Mouse (Mus musculus) embryonic facial prominence, embryonic 14.5 days (tissue): ENCODE results near the gene Krtap5-2. TPM values are rescaled to one million over a fixed set of nuclear protein-coding genes. Genes with fewer than 3 reads are reported as not detected.
"Not testable (repeated sequence)": the region's sequence is repeated elsewhere in the genome, so short reads cannot be mapped to it uniquely, and the experiment has no call there.

ENCODE experiments used
- ATAC-seq: fragments of 200-750 bp; cut with Nextera tagmentation; 2 replicates; pipeline ENCODE4 v1.8.0; 2017; ENCODE audit warnings: low read depth, moderate number of reproducible peaks, moderate TSS enrichment
- DNase-seq: peaks from one replicate; pipeline ENCODE4 v3.0.0-alpha.2; 2015; ENCODE audit warnings: low spot score
- H3K27ac ChIP-seq: fragments of 300-500 bp; sonication (generic); replicated peaks from 2 replicates; pipeline ENCODE4 v1.5.1; 2014; ENCODE audit warnings: low read depth, mild to moderate bottlenecking, low read length, moderate library complexity
- H3K27me3 ChIP-seq: fragments of 300-500 bp; sonication (generic); replicated peaks from 2 replicates; pipeline ENCODE4 v1.6.1; 2014; ENCODE audit warnings: low read length; ENCODE audit not compliant: control insufficient read depth, insufficient read depth
- H3K36me3 ChIP-seq: fragments of 300-500 bp; sonication (generic); 2 replicates; pipeline ENCODE4 v1.6.1; 2014; ENCODE audit warnings: low read length, mixed read lengths; ENCODE audit not compliant: control insufficient read depth, insufficient read depth
- H3K4me1 ChIP-seq: fragments of 300-500 bp; sonication (generic); 2 replicates; pipeline ENCODE4 v1.6.1; 2014; ENCODE audit warnings: antibody characterized with exemption, low read length; ENCODE audit not compliant: control insufficient read depth, insufficient read depth
- H3K4me2 ChIP-seq: fragments of 300-500 bp; sonication (generic); 2 replicates; pipeline ENCODE4 v1.6.1; 2014; ENCODE audit warnings: low read depth, mild to moderate bottlenecking, low read length, moderate library complexity, mixed read lengths
- H3K4me3 ChIP-seq: fragments of 300-500 bp; sonication (generic); 2 replicates; pipeline ENCODE4 v1.5.1; 2014; ENCODE audit warnings: low read depth, mild to moderate bottlenecking, low read length
- H3K9ac ChIP-seq: fragments of 300-500 bp; sonication (generic); 2 replicates; pipeline ENCODE4 v1.6.1; 2014; ENCODE audit warnings: low read depth, mild to moderate bottlenecking, low read length, moderate library complexity, mixed read lengths
- H3K9me3 ChIP-seq: fragments of 300-500 bp; sonication (generic); 2 replicates; pipeline ENCODE4 v1.6.1; 2016; ENCODE audit warnings: low read length; ENCODE audit not compliant: control insufficient read depth
- WGBS: fragments of 180-500 bp; shearing (Covaris S2); extraction: QIAGEN DNeasy Blood & Tissue Kit; methylation state at CpG from one replicate; pipeline ENCODE4 v1.1.7; 2014; 5-methylcytosine and 5-hydroxymethylcytosine counted together
- polyA plus RNA-seq: library from polyadenylated mRNA; unstranded; fragments of >200 nt; fragmentation: Nextera tagmentation; extraction: Ambion mirVana; gene quantifications from 2 replicates; pipeline ENCODE4 v1.2.1, GENCODE M21; 2014

The Krtap5-2 gene
- polyA plus RNA-seq, 1 experiment from 2014 or later: not detected

GRCm38 (mm10) chr7:142148633-142149032, 27.2 kb downstream of the Krtap5-2 start:
- Histone ChIP-seq H3K27me3 (no peaks in the 10 kb centered on the region), H3K4me1 (no peaks in the 10 kb centered on the region), H3K36me3 (no peaks in the 10 kb centered on the region), H3K9me3 (no peaks in the 10 kb centered on the region), H3K9ac (no peak overlapping the region), H3K4me3 (no peak overlapping the region), H3K27ac (no peak overlapping the region), H3K4me2 (no peak overlapping the region)
- DNase-seq (no peak), ATAC-seq (no peak)

GRCm38 (mm10) chr7:142146033-142146432, 29.8 kb downstream of the Krtap5-2 start:
- no peak overlapping the region for H3K4me2 ChIP-seq
- ATAC-seq: no peak
- no peak overlapping the region for H3K4me3 ChIP-seq
- no peaks in the 10 kb centered on the region for H3K9me3 ChIP-seq
- H3K27ac ChIP-seq: no peak overlapping the region
- H3K9ac ChIP-seq: no peak overlapping the region
- no peaks in the 10 kb centered on the region for H3K27me3 ChIP-seq
- DNase-seq: peak; percentile 82
- no peaks in the 10 kb centered on the region for H3K4me1 ChIP-seq
- no peaks in the 10 kb centered on the region for H3K36me3 ChIP-seq
- WGBS: 0% methylated on average over 1 of the region's 1 CpGs

- Histone ChIP-seq H3K4me2 (no peak overlapping the region), H3K9me3 (no peaks in the 10 kb centered on the region), H3K27ac (no peak overlapping the region), H3K36me3 (no peaks in the 10 kb centered on the region), H3K27me3 (no peaks in the 10 kb centered on the region), H3K4me3 (no peak overlapping the region), H3K4me1 (no peaks in the 10 kb centered on the region), H3K9ac (no peak overlapping the region)
- DNase-seq (no peak), ATAC-seq (no peak)
- 38% methylated on average over 4 of the region's 4 CpGs for WGBS
These were observed 30.3 kb downstream of the Krtap5-2 start for GRCm38 (mm10) chr7:142145413-142145940.

GRCm38 (mm10) chr7:142144507-142144906, 31.3 kb downstream of the Krtap5-2 start, which contains the start of gene Gm45337:
Gene Gm45337, minus strand, starts transcription at chr7:142144607.
- DNase-seq (no peak), ATAC-seq (no peak)
- Histone ChIP-seq H3K4me2 (no peak within 1 kb of the TSS), H3K4me1 (no peaks in the 10 kb centered on the region), H3K27me3 (no peaks in the 10 kb centered on the region), H3K9ac (no peak within 1 kb of the TSS), H3K27ac (no peak within 1 kb of the TSS), H3K36me3 (no peaks in the 10 kb centered on the region), H3K4me3 (no peak within 1 kb of the TSS), H3K9me3 (no peaks in the 10 kb centered on the region)
- WGBS: 83% methylated on average over 1 of the region's 1 CpGs

- not testable (repeated sequence) for H3K4me2 ChIP-seq, H3K9me3 ChIP-seq, H3K9ac ChIP-seq, H3K27ac ChIP-seq, H3K27me3 ChIP-seq, H3K36me3 ChIP-seq, H3K4me1 ChIP-seq, ATAC-seq, H3K4me3 ChIP-seq
- DNase-seq: peak; percentile 1
- 22% methylated on average over 1 of the region's 1 CpGs for WGBS
These were observed 32.2 kb downstream of the Krtap5-2 start for GRCm38 (mm10) chr7:142143506-142144010.

GRCm38 (mm10) chr7:142140696-142141095, 35.1 kb downstream of the Krtap5-2 start:
- Histone ChIP-seq H3K9ac (no peak overlapping the region), H3K27me3 (no peaks in the 10 kb centered on the region), H3K4me1 (no peaks in the 10 kb centered on the region), H3K36me3 (no peaks in the 10 kb centered on the region), H3K4me2 (no peak overlapping the region), H3K27ac (no peak overlapping the region), H3K4me3 (no peak overlapping the region), H3K9me3 (no peaks in the 10 kb centered on the region)
- ATAC-seq: no peak
- DNase-seq: no peak
- WGBS: 13% methylated on average over 1 of the region's 1 CpGs

GRCm38 (mm10) chr7:142135934-142136333, 39.9 kb downstream of the Krtap5-2 start, which contains the start of gene Gm39115:
Gene Gm39115, minus strand, starts transcription at chr7:142136034.
- H3K36me3 ChIP-seq, H3K4me3 ChIP-seq, H3K4me1 ChIP-seq, DNase-seq, ATAC-seq, H3K27ac ChIP-seq, H3K9me3 ChIP-seq, H3K27me3 ChIP-seq, H3K9ac ChIP-seq, H3K4me2 ChIP-seq: not testable (repeated sequence)
- 45% methylated on average over 1 of the region's 2 CpGs for WGBS

- H3K36me3 ChIP-seq: no peaks in the 10 kb centered on the region
- no peak overlapping the region for H3K9ac ChIP-seq
- H3K4me2 ChIP-seq: no peak overlapping the region
- DNase-seq (no peak), ATAC-seq (no peak)
- H3K4me1 ChIP-seq: no peaks in the 10 kb centered on the region
- no peak overlapping the region for H3K4me3 ChIP-seq
- H3K27ac ChIP-seq: no peak overlapping the region
- WGBS: 47% methylated on average over 4 of the region's 4 CpGs
- no peaks in the 10 kb centered on the region for H3K9me3 ChIP-seq
- H3K27me3 ChIP-seq: no peaks in the 10 kb centered on the region
These were observed 41.4 kb downstream of the Krtap5-2 start for GRCm38 (mm10) chr7:142134206-142134995.
